Mouse (Mus musculus) brain, embryonic 14.5 days (tissue): ENCODE measurements at regions not wholly inside any gene's neighbourhood (a gene's known extent, or its start where the extent isn't known, plus 50 kb on each side); places are given as distances from the start of the nearest gene placed in this dataset.

Experiments used
- DNase-seq: peaks from one replicate; pipeline ENCODE4 v3.0.0-alpha.2; 2011; ENCODE audit warnings: low read depth
- CTCF ChIP-seq: fragments of 200-500 bp; IDR thresholded peaks from 2 replicates; pipeline ENCODE4 v1.5.1; 2012; ENCODE audit warnings: inconsistent platforms, mild to moderate bottlenecking, moderate library complexity, borderline replicate concordance; ENCODE audit not compliant: insufficient read depth, insufficient read length; ENCODE audit errors: extremely low read depth
- POLR2A ChIP-seq: fragments of 200-500 bp; IDR thresholded peaks from 2 replicates; pipeline ENCODE4 v1.6.1; 2012; ENCODE audit warnings: mild to moderate bottlenecking, inconsistent platforms, borderline replicate concordance; ENCODE audit not compliant: poor library complexity, insufficient read depth, insufficient read length, severe bottlenecking; ENCODE audit errors: extremely low read depth

GRCm38 (mm10) chr16:78877941-78878340 is 52.8 kb upstream of the Chodl start:
- peak; percentile 50 for DNase-seq

GRCm38 (mm10) chr16:78859006-78859405 is 71.7 kb upstream of the Chodl start:
- TF ChIP-seq CTCF (no peak), POLR2A (no peak)
- DNase-seq: peak; percentile 18

More at GRCm38 (mm10) chr16:78877941-78878340, 52.8 kb upstream of the Chodl start:
- TF ChIP-seq POLR2A (no peak), CTCF (no peak)

GRCm38 (mm10) chr16:78830957-78831356 is 99.8 kb upstream of the Chodl start:
- peak; percentile 55 for DNase-seq
- TF ChIP-seq CTCF: no peak
- TF ChIP-seq POLR2A: no peak

GRCm38 (mm10) chr16:78827739-78828138 is 103.0 kb upstream of the Chodl start:
- TF ChIP-seq POLR2A (no peak), CTCF (no peak)
- DNase-seq: peak; percentile 96

- TF ChIP-seq CTCF: no peak
- TF ChIP-seq POLR2A: no peak
Observed at GRCm38 (mm10) chr16:78790064-78790463, 140.7 kb upstream of the Chodl start.

GRCm38 (mm10) chr16:78759226-78759625 is 171.5 kb upstream of the Chodl start:
- TF ChIP-seq CTCF (no peak), POLR2A (no peak)
- DNase-seq: peak; percentile 8

More at GRCm38 (mm10) chr16:78790064-78790463, 140.7 kb upstream of the Chodl start:
- DNase-seq: no peak

- TF ChIP-seq CTCF (no peak), POLR2A (no peak)
- no peak for DNase-seq
Observed at GRCm38 (mm10) chr16:78737902-78738301, 161.4 kb upstream of the D16Ertd472e start.

GRCm38 (mm10) chr16:78730583-78731501 is 154.3 kb upstream of the D16Ertd472e start:
- peak; percentile 85 for DNase-seq
- TF ChIP-seq POLR2A: no peak
- TF ChIP-seq CTCF: no peak

GRCm38 (mm10) chr16:78725541-78725940 is 149.0 kb upstream of the D16Ertd472e start:
- DNase-seq: peak; percentile 39
- TF ChIP-seq POLR2A: no peak
- TF ChIP-seq CTCF: no peak

GRCm38 (mm10) chr16:78709943-78710342 is 133.4 kb upstream of the D16Ertd472e start:
- no peak for TF ChIP-seq CTCF
- no peak for TF ChIP-seq POLR2A
- DNase-seq: peak; percentile 37

- no peak for TF ChIP-seq CTCF
- TF ChIP-seq POLR2A: no peak
- no peak for DNase-seq
Observed at GRCm38 (mm10) chr16:78707566-78707965, 131.1 kb upstream of the D16Ertd472e start.

- peak; percentile 11 for DNase-seq
- no peak for TF ChIP-seq CTCF
- no peak for TF ChIP-seq POLR2A
Observed at GRCm38 (mm10) chr16:78707165-78707564, 130.7 kb upstream of the D16Ertd472e start.

- peak; percentile 47 for DNase-seq
Observed at GRCm38 (mm10) chr16:78697514-78698209, 121.2 kb upstream of the D16Ertd472e start.

GRCm38 (mm10) chr16:78688251-78688650 is 111.7 kb upstream of the D16Ertd472e start:
- no peak for DNase-seq
- TF ChIP-seq POLR2A (no peak), CTCF (no peak)

More at GRCm38 (mm10) chr16:78697514-78698209, 121.2 kb upstream of the D16Ertd472e start:
- no peak for TF ChIP-seq POLR2A
- TF ChIP-seq CTCF: no peak

- TF ChIP-seq POLR2A: no peak
- no peak for TF ChIP-seq CTCF
Observed at GRCm38 (mm10) chr16:78685160-78685559, 108.7 kb upstream of the D16Ertd472e start.

More at GRCm38 (mm10) chr16:78685160-78685559, 108.7 kb upstream of the D16Ertd472e start:
- no peak for DNase-seq
